Mouse (Mus musculus) heart, embryonic 11.5 days (tissue): Measurements from ENCODE around the gene Rims4. TPM values are rescaled to one million over a fixed set of nuclear protein-coding genes. Genes with fewer than 3 reads are reported as not detected.

Experiments used
- ATAC-seq: fragments of 200-750 bp; cut with Nextera tagmentation; replicated peaks from 2 replicates; pipeline ENCODE4 v1.8.0; 2017; ENCODE audit warnings: moderate library complexity; ENCODE audit not compliant: insufficient number of reproducible peaks, low FRiP score, low TSS enrichment
- H3K27ac ChIP-seq: fragments of 300-500 bp; sonication (generic); 2 replicates; pipeline ENCODE4 v1.5.1; 2014; ENCODE audit warnings: mild to moderate bottlenecking, low read depth, low read length
- H3K27me3 ChIP-seq: fragments of 300-500 bp; sonication (generic); 2 replicates; pipeline ENCODE4 v1.6.1; 2014; ENCODE audit warnings: mild to moderate bottlenecking, low read length, mixed read lengths; ENCODE audit not compliant: control insufficient read depth, insufficient read depth
- H3K36me3 ChIP-seq: fragments of 300-500 bp; sonication (generic); 2 replicates; pipeline ENCODE4 v1.6.1; 2014; ENCODE audit warnings: mild to moderate bottlenecking, low read length, moderate library complexity, mixed read lengths; ENCODE audit not compliant: control insufficient read depth, insufficient read depth
- H3K4me1 ChIP-seq: fragments of 300-500 bp; sonication (generic); 2 replicates; pipeline ENCODE4 v1.6.1; 2014; ENCODE audit warnings: low read length; ENCODE audit not compliant: control insufficient read depth, insufficient read depth
- H3K4me2 ChIP-seq: fragments of 300-500 bp; sonication (generic); 2 replicates; pipeline ENCODE4 v1.6.1; 2014; ENCODE audit warnings: mild to moderate bottlenecking, moderate library complexity
- H3K4me3 ChIP-seq: fragments of 300-500 bp; sonication (generic); 2 replicates; pipeline ENCODE4 v1.5.1; 2014; ENCODE audit warnings: low read depth, low read length
- H3K9ac ChIP-seq: fragments of 300-500 bp; sonication (generic); 2 replicates; pipeline ENCODE4 v1.6.1; 2014; ENCODE audit warnings: mild to moderate bottlenecking, low read depth, low read length, moderate library complexity
- H3K9me3 ChIP-seq: fragments of 300-500 bp; sonication (generic); replicated peaks from 2 replicates; pipeline ENCODE4 v1.6.1; 2016; ENCODE audit warnings: low read length; ENCODE audit not compliant: control insufficient read depth
- WGBS: fragments of 180-500 bp; shearing (Covaris S2); extraction: QIAGEN DNeasy Blood & Tissue Kit; methylation state at CpG from one replicate; pipeline ENCODE4 v1.1.7; 2014; ENCODE audit not compliant: insufficient replicate concordance; 5-methylcytosine and 5-hydroxymethylcytosine counted together
- polyA plus RNA-seq: library from polyadenylated mRNA; unstranded; fragments of >200 nt; fragmentation: Nextera tagmentation; extraction: Ambion mirVana; gene quantifications from 2 replicates; pipeline ENCODE4 v1.2.1, GENCODE M21; 2014

Rims4 gene
- polyA plus RNA-seq, 1 experiment from 2014 or later: 0.04 TPM

DNA sequence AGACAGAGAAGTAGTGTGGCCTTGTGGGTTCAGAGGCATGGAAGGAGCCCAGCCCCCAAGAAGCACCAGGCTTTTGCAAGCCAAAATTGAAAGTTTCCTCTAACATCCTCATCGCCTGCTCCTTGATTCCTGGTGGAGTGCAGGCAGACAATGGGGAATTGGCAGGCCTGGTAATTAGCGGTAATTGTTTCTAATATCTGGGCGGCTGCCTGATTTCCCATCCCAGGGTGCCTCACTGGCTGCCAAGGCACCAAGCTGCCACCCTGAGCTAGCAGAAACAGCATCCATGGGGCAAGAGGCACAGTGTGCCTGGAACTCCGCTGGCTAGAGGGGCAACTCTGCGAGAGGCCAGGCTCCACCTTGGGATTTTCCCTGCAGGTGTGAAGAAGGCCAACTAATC is 48.7 kb downstream of the Rims4 start:
- no peak for ATAC-seq
- H3K36me3 ChIP-seq: no peaks in the 10 kb centered on the region
- no peak overlapping the region for H3K4me3 ChIP-seq
- WGBS: 60% methylated on average over 5 of the region's 5 CpGs
- H3K4me2 ChIP-seq: no peak overlapping the region
- no peak overlapping the region for H3K9ac ChIP-seq
- H3K27me3 ChIP-seq: peaks cover 10% of the 10 kb centered on the region
- no peak overlapping the region for H3K27ac ChIP-seq
- H3K9me3 ChIP-seq: no peaks in the 10 kb centered on the region
- no peaks in the 10 kb centered on the region; the same call in 1 of the 2 replicates for H3K4me1 ChIP-seq

GRCm38 (mm10) chr2:163866061-163866460 is 52.4 kb downstream of the Rims4 start:
- Histone ChIP-seq H3K9ac (no peak overlapping the region), H3K4me1 (no peaks in the 10 kb centered on the region; the same call in 1 of the 2 replicates), H3K27me3 (peaks cover 11% of the 10 kb centered on the region), H3K4me2 (no peak overlapping the region), H3K27ac (no peak overlapping the region), H3K9me3 (no peaks in the 10 kb centered on the region), H3K4me3 (no peak overlapping the region), H3K36me3 (no peaks in the 10 kb centered on the region)
- ATAC-seq: no peak
- WGBS: 73% methylated on average over 9 of the region's 9 CpGs

- Histone ChIP-seq H3K27ac (no peak overlapping the region), H3K9me3 (no peaks in the 10 kb centered on the region), H3K9ac (no peak overlapping the region), H3K4me1 (no peaks in the 10 kb centered on the region; the same call in 1 of the 2 replicates), H3K27me3 (peaks cover 14% of the 10 kb centered on the region), H3K4me2 (no peak overlapping the region), H3K36me3 (no peaks in the 10 kb centered on the region), H3K4me3 (no peak overlapping the region)
- WGBS: 88% methylated on average over 5 of the region's 5 CpGs
- no peak for ATAC-seq
These were observed 53.2 kb downstream of the Rims4 start for GRCm38 (mm10) chr2:163865311-163865710.

DNA sequence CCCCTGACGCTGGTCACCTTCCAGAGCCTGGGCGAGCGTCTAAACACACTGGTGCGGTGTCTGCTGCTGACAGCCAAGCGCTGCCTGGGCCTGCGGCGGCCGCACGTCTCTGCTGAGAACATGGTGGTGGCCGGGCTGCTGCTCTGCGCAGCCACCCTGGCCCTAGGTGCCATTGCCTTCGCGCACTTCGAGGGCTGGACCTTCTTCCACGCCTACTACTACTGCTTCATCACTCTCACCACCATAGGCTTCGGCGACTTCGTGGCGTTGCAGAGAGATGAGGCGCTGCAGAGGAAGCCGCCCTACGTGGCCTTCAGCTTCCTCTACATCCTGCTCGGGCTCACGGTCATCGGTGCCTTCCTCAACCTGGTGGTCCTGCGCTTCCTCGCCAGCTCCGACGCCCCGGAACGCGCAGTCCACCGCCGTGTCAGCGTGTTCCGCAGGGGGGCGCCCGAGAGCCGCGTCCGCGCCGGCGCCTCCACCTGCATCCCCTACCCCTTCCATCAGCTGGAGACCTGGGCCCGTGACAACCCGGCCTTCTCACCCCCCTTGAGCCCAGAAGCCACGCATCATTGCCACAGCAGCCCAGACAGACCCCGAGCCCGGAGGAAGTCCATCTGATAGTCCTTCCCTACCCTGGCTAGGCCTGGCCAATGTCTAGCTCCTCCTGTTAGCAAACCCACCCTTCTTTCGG is 60.1 kb downstream of the Rims4 start:
- H3K4me1 ChIP-seq: peaks cover 2% of the 10 kb centered on the region; the same call in 1 of the 2 replicates
- no peak for ATAC-seq
- no peak overlapping the region for H3K27ac ChIP-seq
- H3K9me3 ChIP-seq: no peaks in the 10 kb centered on the region
- H3K36me3 ChIP-seq: no peaks in the 10 kb centered on the region
- H3K4me3 ChIP-seq: peak overlapping the region; percentile 10; the same call in 1 of the 2 replicates
- no peak overlapping the region for H3K9ac ChIP-seq
- peak overlapping the region; percentile 42 for H3K4me2 ChIP-seq
- peaks cover 64% of the 10 kb centered on the region for H3K27me3 ChIP-seq
- 15% methylated on average over 50 of the region's 50 CpGs for WGBS

- ATAC-seq: no peak
- Histone ChIP-seq H3K9me3 (no peaks in the 10 kb centered on the region), H3K4me2 (no peak overlapping the region), H3K4me1 (peaks cover 2% of the 10 kb centered on the region; the same call in 1 of the 2 replicates), H3K9ac (no peak overlapping the region), H3K36me3 (no peaks in the 10 kb centered on the region), H3K27me3 (peaks cover 73% of the 10 kb centered on the region), H3K4me3 (no peak overlapping the region), H3K27ac (no peak overlapping the region)
- WGBS: 72% methylated on average over 6 of the region's 6 CpGs
These were observed 61.2 kb downstream of the Rims4 start for GRCm38 (mm10) chr2:163857233-163857632.

DNA sequence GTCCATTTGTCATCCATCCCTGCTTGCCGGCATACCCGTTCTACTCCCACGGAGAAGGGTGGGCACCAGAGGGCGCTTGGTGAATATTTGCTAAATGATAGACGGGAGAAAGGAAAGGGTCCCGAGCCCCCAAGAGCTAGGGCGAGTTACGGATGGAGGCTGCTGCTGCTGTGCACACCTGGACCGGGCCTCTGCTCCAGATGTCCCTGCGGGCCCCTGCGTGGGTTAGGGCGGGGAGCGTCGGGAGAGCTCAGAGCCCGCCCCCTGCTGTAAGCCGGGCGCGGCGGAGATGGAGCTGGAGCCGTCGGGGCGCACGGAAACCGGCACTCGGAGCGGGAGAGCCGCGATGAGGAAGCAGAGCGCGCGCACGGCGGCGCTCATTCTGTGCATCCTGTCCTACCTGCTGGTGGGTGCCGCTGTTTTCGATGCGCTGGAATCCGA is 65.0 kb downstream of the Rims4 start, which contains the start of gene Kcnk15:
Gene Kcnk15 (plus strand): TSS at position 191 of the 441 bp plus-strand sequence.
- WGBS: 2% methylated on average over 38 of the region's 38 CpGs
- H3K4me3 ChIP-seq: peak within 1 kb of the TSS; percentile 33
- ATAC-seq: no peak

DNA sequence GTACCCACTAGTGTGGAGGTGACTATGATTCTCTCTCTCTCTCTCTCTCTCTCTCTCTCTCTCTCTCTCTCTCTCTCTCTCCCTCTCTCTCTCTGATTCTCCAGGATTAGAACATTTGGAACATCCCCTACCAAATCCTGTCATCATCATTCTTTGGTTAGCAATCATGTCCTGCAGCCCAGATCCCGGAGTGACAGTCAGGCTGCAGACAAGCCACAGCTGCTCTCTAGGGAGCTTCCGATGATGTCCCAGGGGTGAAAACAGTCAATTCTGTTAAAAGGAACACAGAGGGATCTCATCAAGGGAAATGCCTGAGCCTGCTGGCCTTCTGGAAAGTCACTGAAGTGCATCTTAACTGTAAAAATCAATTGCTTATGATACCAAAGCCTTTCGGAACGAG is 76.4 kb downstream of the Rims4 start:
- no peak overlapping the region for H3K27ac ChIP-seq
- H3K36me3 ChIP-seq: no peaks in the 10 kb centered on the region
- ATAC-seq: no peak
- 0 out of 2 replicates have a peak, but pooled peaks cover 3% of the 10 kb centered on the region for H3K27me3 ChIP-seq
- H3K9ac ChIP-seq: no peak overlapping the region
- 64% methylated on average over 4 of the region's 4 CpGs for WGBS
- no peaks in the 10 kb centered on the region for H3K9me3 ChIP-seq
- no peak overlapping the region for H3K4me3 ChIP-seq
- H3K4me1 ChIP-seq: no peaks in the 10 kb centered on the region
- no peak overlapping the region for H3K4me2 ChIP-seq

More for the DNA sequence above, 65.0 kb downstream of the Rims4 start, which contains the start of gene Kcnk15:
- peaks cover 81% of the 10 kb centered on the region for H3K27me3 ChIP-seq
- H3K4me2 ChIP-seq: peak within 1 kb of the TSS; percentile 52
- H3K9ac ChIP-seq: no peak within 1 kb of the TSS
- no peaks in the 10 kb centered on the region for H3K36me3 ChIP-seq
- H3K27ac ChIP-seq: no peak within 1 kb of the TSS
- H3K4me1 ChIP-seq: peaks cover 2% of the 10 kb centered on the region; the same call in 1 of the 2 replicates
- H3K9me3 ChIP-seq: no peaks in the 10 kb centered on the region

- no peak overlapping the region for H3K4me3 ChIP-seq
- 45% methylated on average over 6 of the region's 6 CpGs for WGBS
- H3K27me3 ChIP-seq: 0 out of 2 replicates have a peak, but pooled peaks cover 3% of the 10 kb centered on the region
- H3K9ac ChIP-seq: no peak overlapping the region
- no peaks in the 10 kb centered on the region for H3K9me3 ChIP-seq
- no peak overlapping the region for H3K27ac ChIP-seq
- no peaks in the 10 kb centered on the region for H3K36me3 ChIP-seq
- H3K4me1 ChIP-seq: no peaks in the 10 kb centered on the region
- ATAC-seq: no peak
- no peak overlapping the region for H3K4me2 ChIP-seq
These were observed 79.0 kb downstream of the Rims4 start for GRCm38 (mm10) chr2:163839519-163839918.
